Mouse (Mus musculus) bone marrow macrophage, adult 2 months (primary cell): ENCODE results near the gene Tma16. TPM values are rescaled to one million over a fixed set of nuclear protein-coding genes. Genes with fewer than 3 reads are reported as not detected.

Source experiments
- H3K27ac ChIP-seq: 2 replicates; pipeline ENCODE4 v1.5.1; 2012; ENCODE audit warnings: low read depth, low read length; ENCODE audit not compliant: insufficient read depth
- H3K4me1 ChIP-seq: 2 replicates; pipeline ENCODE4 v1.6.1; 2012; ENCODE audit warnings: low read length; ENCODE audit not compliant: control insufficient read depth, insufficient read depth
- H3K4me3 ChIP-seq: 2 replicates; pipeline ENCODE4 v1.5.1; 2012; ENCODE audit warnings: mild to moderate bottlenecking, low read length, moderate library complexity; ENCODE audit not compliant: insufficient read depth
- CTCF ChIP-seq: IDR thresholded peaks from 2 replicates; pipeline ENCODE4 v1.5.1; 2012; ENCODE audit warnings: low read depth, mild to moderate bottlenecking, low read length, moderate library complexity
- POLR2A ChIP-seq: IDR thresholded peaks from 2 replicates; pipeline ENCODE4 v1.6.1; 2012; ENCODE audit warnings: mild to moderate bottlenecking, low read depth, low read length, borderline replicate concordance
- polyA plus RNA-seq: library from polyadenylated mRNA; stranded (reverse); fragments of >200 nt; gene quantifications from 2 replicates; pipeline ENCODE4 v1.2.4, GENCODE M21; 2012; ENCODE audit not compliant: missing spikeins, insufficient read depth, insufficient read length

Gene Tma16
- polyA plus RNA-seq, 1 experiment = 5.2 TPM

GRCm38 (mm10) chr8:66469821-66470220 lies 16.5 kb downstream of the Tma16 start:
- no peak for TF ChIP-seq CTCF
- TF ChIP-seq POLR2A = no peak
- Histone ChIP-seq H3K27ac (no peak overlapping the region), H3K4me3 (no peak overlapping the region), H3K4me1 (no peaks in the 10 kb centered on the region)

- no peaks in the 10 kb centered on the region for H3K4me1 ChIP-seq
- H3K4me3 ChIP-seq = no peak overlapping the region
- TF ChIP-seq CTCF = 0 out of 2 replicates have a peak, but pooled peaks have one; percentile 12
- TF ChIP-seq POLR2A = no peak
- no peak overlapping the region for H3K27ac ChIP-seq
Measured at GRCm38 (mm10) chr8:66457057-66457456, 29.3 kb downstream of the Tma16 start.

GRCm38 (mm10) chr8:66450691-66451090 lies 35.6 kb downstream of the Tma16 start:
- Histone ChIP-seq H3K27ac (no peak overlapping the region), H3K4me3 (no peak overlapping the region), H3K4me1 (peaks cover 2% of the 10 kb centered on the region; the same call in 1 of the 2 replicates)
- TF ChIP-seq POLR2A (no peak), CTCF (no peak)

- Histone ChIP-seq H3K4me3 (no peak overlapping the region), H3K27ac (no peak overlapping the region), H3K4me1 (peaks cover 19% of the 10 kb centered on the region)
- TF ChIP-seq CTCF = no peak
- TF ChIP-seq POLR2A = no peak
Measured at GRCm38 (mm10) chr8:66445351-66445750, 41.0 kb downstream of the Tma16 start.

GRCm38 (mm10) chr8:66444141-66444540 lies 42.2 kb downstream of the Tma16 start:
- peak overlapping the region; percentile 70 for H3K27ac ChIP-seq
- TF ChIP-seq CTCF = no peak
- H3K4me1 ChIP-seq = peaks cover 26% of the 10 kb centered on the region
- no peak overlapping the region for H3K4me3 ChIP-seq

- Histone ChIP-seq H3K27ac (no peak overlapping the region), H3K4me1 (peaks cover 37% of the 10 kb centered on the region), H3K4me3 (no peak overlapping the region)
- no peak for TF ChIP-seq CTCF
- no peak for TF ChIP-seq POLR2A
Measured at GRCm38 (mm10) chr8:66442778-66443177, 43.6 kb downstream of the Tma16 start.

- Histone ChIP-seq H3K4me1 (peaks cover 44% of the 10 kb centered on the region), H3K27ac (no peak overlapping the region), H3K4me3 (no peak overlapping the region)
- TF ChIP-seq CTCF (no peak), POLR2A (no peak)
Measured at GRCm38 (mm10) chr8:66441123-66441522, 45.2 kb downstream of the Tma16 start.

- TF ChIP-seq CTCF (no peak), POLR2A (no peak)
- peak overlapping the region; percentile 78 for H3K27ac ChIP-seq
- peaks cover 33% of the 10 kb centered on the region for H3K4me1 ChIP-seq
- no peak overlapping the region for H3K4me3 ChIP-seq
Measured at GRCm38 (mm10) chr8:66438468-66438867, 47.9 kb downstream of the Tma16 start.

- H3K4me3 ChIP-seq = no peak overlapping the region
- H3K4me1 ChIP-seq = peaks cover 33% of the 10 kb centered on the region
- H3K27ac ChIP-seq = peak overlapping the region; percentile 78
- TF ChIP-seq POLR2A (no peak), CTCF (no peak)
Measured at GRCm38 (mm10) chr8:66437929-66438328, 48.4 kb downstream of the Tma16 start.

GRCm38 (mm10) chr8:66436804-66437203 lies 49.5 kb downstream of the Tma16 start:
- TF ChIP-seq CTCF = no peak
- TF ChIP-seq POLR2A = no peak
- no peak overlapping the region for H3K4me3 ChIP-seq
- peak overlapping the region; percentile 64 for H3K27ac ChIP-seq
- peaks cover 31% of the 10 kb centered on the region for H3K4me1 ChIP-seq

GRCm38 (mm10) chr8:66433577-66433976 lies 52.8 kb downstream of the Tma16 start:
- Histone ChIP-seq H3K4me3 (no peak overlapping the region), H3K4me1 (peaks cover 19% of the 10 kb centered on the region), H3K27ac (no peak overlapping the region)
- TF ChIP-seq POLR2A (no peak), CTCF (no peak)
